Mouse (Mus musculus): Measurements from ENCODE around the gene Srpr. TPM values are rescaled to one million over a fixed set of nuclear protein-coding genes. Genes with fewer than 3 reads are reported as not detected.
A peak's percentile ranks its signal among the peaks of the same experiment; 100 is the strongest.

The Srpr gene
- total and polyA plus RNA-seq, 3 experiments, result 42.9 to 113 (median 63.5) TPM

DNA sequence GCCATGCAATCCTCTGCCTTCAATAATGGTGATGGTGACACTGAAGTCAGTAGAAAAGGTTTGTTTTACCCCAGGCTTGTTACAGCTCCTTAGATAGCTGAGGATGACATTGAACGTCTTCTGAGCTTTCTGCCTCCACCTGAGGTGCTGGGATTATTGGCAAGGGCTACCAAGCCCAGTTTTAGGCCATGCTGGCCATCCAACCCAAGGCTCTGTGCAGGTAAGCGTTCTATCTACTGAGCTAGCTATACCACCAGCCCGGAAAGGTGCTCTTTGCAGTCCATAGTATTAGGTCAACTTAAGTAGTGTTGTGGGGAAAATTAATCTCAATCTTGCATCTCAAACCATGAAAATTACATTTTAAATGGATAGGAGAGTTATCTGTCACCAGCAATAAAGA, 2.4 kb upstream of the Srpr start:
- DNase-seq (ENCODE audit: low read depth, low spot score), result no peak
- no peak overlapping the region for H3K9ac ChIP-seq (ENCODE audit: control insufficient read depth, low read depth, low read length, poor library complexity, severe bottlenecking)
- H3K79me2 ChIP-seq (ENCODE audit: control insufficient read depth, insufficient read depth, low read length, poor library complexity), result peaks cover 1% of the 10 kb centered on the region; the same call in 1 of the 2 replicates
- TF ChIP-seq POLR2A (IDR thresholded peaks at IDR 0.05; ENCODE audit: control insufficient read depth in 1 of 2, insufficient read depth in 1 of 2, low read depth in 1 of 2, low read length in 2 of 2, poor library complexity in 1 of 2), result no peak
- TF ChIP-seq MYB (IDR thresholded peaks at IDR 0.05; ENCODE audit: low read depth, low read length), result no peak
- TF ChIP-seq ELF1 (IDR thresholded peaks at IDR 0.05; ENCODE audit: low read depth, low read length), result no peak
- TF ChIP-seq CTCF (IDR thresholded peaks at IDR 0.05 in 2 of 3, conservative IDR thresholded peaks at IDR 0.05 in 1 of 3; ENCODE audit: control insufficient read depth in 1 of 3, insufficient read depth in 1 of 3, low read depth in 2 of 3, low read length in 3 of 3, poor library complexity in 1 of 3, severe bottlenecking in 1 of 3), result no peak
- no peak for TF ChIP-seq MAZ (IDR thresholded peaks at IDR 0.05; ENCODE audit: low read depth, low read length)
- TF ChIP-seq SIN3A (IDR thresholded peaks at IDR 0.05; ENCODE audit: low read length), result no peak
- no peak for TF ChIP-seq TBP (IDR thresholded peaks at IDR 0.05; ENCODE audit: low read depth, low read length)
- H3K4me1 ChIP-seq (ENCODE audit: control insufficient read depth in 1 of 2, insufficient read depth in 2 of 2, low read length in 2 of 2), result peaks cover 0 to 5% of the 10 kb centered on the region in 2 experiments; a peak in 1 of 4 replicates
- H3K27me3 ChIP-seq (ENCODE audit: control insufficient read depth in 1 of 2, insufficient read depth in 2 of 2, low read length in 2 of 2), result no peaks in the 10 kb centered on the region
- peaks cover 0 to 8% of the 10 kb centered on the region in 2 experiments; a peak in 2 of 4 replicates for H3K36me3 ChIP-seq (ENCODE audit: control insufficient read depth in 1 of 2, insufficient read depth in 2 of 2, low read length in 2 of 2)
- no peak overlapping the region for H3K4me3 ChIP-seq (ENCODE audit: control insufficient read depth in 1 of 2, insufficient read depth in 1 of 2, low read depth in 2 of 2, low read length in 2 of 2)
- H3K27ac ChIP-seq (ENCODE audit: control insufficient read depth, low read depth, low read length), result no peak overlapping the region
- no peaks in the 10 kb centered on the region for H3K9me3 ChIP-seq (replicated peaks; ENCODE audit: insufficient read depth, low read length)

DNA sequence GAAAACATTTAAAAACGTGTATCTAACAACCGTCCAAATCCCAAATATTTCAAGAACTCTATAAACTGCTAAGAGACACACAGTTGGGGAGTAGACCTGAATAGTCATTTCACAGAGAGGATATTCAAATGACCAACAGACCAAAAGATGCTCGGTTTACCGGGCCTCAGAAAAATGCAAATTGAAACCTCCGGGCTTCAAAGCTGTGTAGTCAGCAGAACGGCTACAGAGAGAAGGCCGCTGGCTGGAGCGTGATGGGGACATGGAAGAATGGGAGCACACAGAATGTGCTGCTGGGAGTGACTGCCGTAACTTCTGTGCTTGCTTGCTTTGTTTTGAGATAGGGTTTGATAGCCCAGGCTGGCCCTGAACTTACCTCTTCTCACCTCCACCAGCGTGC, 1.6 kb upstream of the Srpr start:
- H3K4me1 ChIP-seq (ENCODE audit: control insufficient read depth in 1 of 2, insufficient read depth in 2 of 2, low read length in 2 of 2), result peaks cover 5 to 8% of the 10 kb centered on the region in 2 experiments
- no peaks in the 10 kb centered on the region for H3K27me3 ChIP-seq (ENCODE audit: control insufficient read depth in 1 of 2, insufficient read depth in 2 of 2, low read length in 2 of 2)
- H3K4me3 ChIP-seq (ENCODE audit: control insufficient read depth in 1 of 2, insufficient read depth in 1 of 2, low read depth in 2 of 2, low read length in 2 of 2), result no peak overlapping the region
- TF ChIP-seq BHLHE40 (IDR thresholded peaks at IDR 0.05; ENCODE audit: borderline replicate concordance, low read depth, low read length) (no peak), MXI1 (IDR thresholded peaks at IDR 0.05; ENCODE audit: low read depth, low read length) (no peak), MYC (IDR thresholded peaks at IDR 0.05; ENCODE audit: low read depth, low read length) (no peak), JUND (IDR thresholded peaks at IDR 0.05; ENCODE audit: low read depth, low read length) (no peak), MAZ (IDR thresholded peaks at IDR 0.05; ENCODE audit: low read depth, low read length) (no peak), ZMIZ1 (IDR thresholded peaks at IDR 0.05; ENCODE audit: low read depth, low read length) (no peak)
- H3K9me3 ChIP-seq (replicated peaks; ENCODE audit: insufficient read depth, low read length), result no peaks in the 10 kb centered on the region
- peaks cover 0 to 11% of the 10 kb centered on the region in 2 experiments; a peak in 2 of 4 replicates for H3K36me3 ChIP-seq (ENCODE audit: control insufficient read depth in 1 of 2, insufficient read depth in 2 of 2, low read length in 2 of 2)
- no peak overlapping the region for H3K9ac ChIP-seq (ENCODE audit: control insufficient read depth, low read depth, low read length, poor library complexity, severe bottlenecking)
- DNase-seq (ENCODE audit: low read depth, low spot score), result no peak
- H3K27ac ChIP-seq (ENCODE audit: control insufficient read depth, low read depth, low read length), result no peak overlapping the region
- H3K79me2 ChIP-seq (ENCODE audit: control insufficient read depth, insufficient read depth, low read length, poor library complexity), result peaks cover 1% of the 10 kb centered on the region; the same call in 1 of the 2 replicates

DNA sequence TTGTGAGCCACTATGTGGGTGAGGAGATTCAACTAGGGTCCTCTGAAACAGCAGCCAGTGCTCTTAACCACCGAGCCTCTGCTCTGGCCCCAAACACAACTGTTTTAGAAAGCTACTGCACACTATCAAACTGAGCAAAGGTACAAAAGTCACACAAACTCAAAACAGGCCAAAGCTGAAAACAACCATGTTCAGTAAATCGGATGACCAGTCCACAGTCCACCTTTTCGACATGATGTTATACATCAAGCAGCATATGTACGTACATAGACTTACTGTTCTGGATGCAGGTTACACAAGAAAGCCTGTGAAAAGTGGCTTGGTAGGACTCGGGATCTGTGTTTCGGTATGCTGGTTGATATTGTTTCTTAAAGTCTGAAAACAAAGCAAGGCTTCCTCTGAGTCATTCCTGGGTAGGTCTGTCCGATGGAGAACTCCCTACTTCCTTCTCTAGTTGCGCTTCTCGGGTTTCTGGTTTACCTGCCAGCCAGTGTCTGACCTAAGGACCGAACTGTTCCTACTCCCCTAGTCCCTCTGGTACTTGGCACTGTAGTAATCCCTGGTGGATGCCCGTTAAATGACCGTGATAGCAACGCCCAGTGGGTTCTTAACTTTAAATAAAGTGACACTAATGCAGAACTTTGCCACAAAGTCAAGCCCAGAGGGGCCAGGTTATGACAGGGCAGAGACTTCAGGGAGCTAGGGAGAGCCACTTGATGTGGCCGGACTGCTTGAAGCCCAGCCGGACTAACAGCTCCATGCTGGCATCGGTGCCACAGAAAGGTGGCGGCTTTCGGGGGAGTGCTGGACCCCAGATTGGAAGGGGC, 817 bp upstream of the Srpr start:
- Histone ChIP-seq H3K9me3 (replicated peaks; ENCODE audit: insufficient read depth, low read length) (no peaks in the 10 kb centered on the region), H3K9ac (ENCODE audit: control insufficient read depth, low read depth, low read length, poor library complexity, severe bottlenecking) (peak overlapping the region; percentile 87), H3K4me3 (ENCODE audit: control insufficient read depth in 1 of 2, insufficient read depth in 1 of 2, low read depth in 2 of 2, low read length in 2 of 2) (peak overlapping the region; percentile 88 to 90), H3K27me3 (ENCODE audit: control insufficient read depth in 1 of 2, insufficient read depth in 2 of 2, low read length in 2 of 2) (no peaks in the 10 kb centered on the region), H3K4me1 (ENCODE audit: control insufficient read depth in 1 of 2, insufficient read depth in 2 of 2, low read length in 2 of 2) (peaks cover 10 to 11% of the 10 kb centered on the region in 2 experiments), H3K27ac (ENCODE audit: control insufficient read depth, low read depth, low read length) (peak overlapping the region; percentile 27; the same call in 1 of the 2 replicates), H3K36me3 (ENCODE audit: control insufficient read depth in 1 of 2, insufficient read depth in 2 of 2, low read length in 2 of 2) (peaks cover 0 to 19% of the 10 kb centered on the region in 2 experiments; a peak in 2 of 4 replicates), H3K79me2 (ENCODE audit: control insufficient read depth, insufficient read depth, low read length, poor library complexity) (peaks cover 1% of the 10 kb centered on the region; the same call in 1 of the 2 replicates)
- TF ChIP-seq POLR2AphosphoS5 (IDR thresholded peaks at IDR 0.05; ENCODE audit: borderline replicate concordance, low read depth, low read length), result no peak
- TF ChIP-seq EP300 (IDR thresholded peaks at IDR 0.05; ENCODE audit: low read depth in 1 of 2, low read length in 2 of 2), result peak in 1 of 2 experiments; percentile 12; a peak in 1 of 4 replicates
- TF ChIP-seq TBP (IDR thresholded peaks at IDR 0.05; ENCODE audit: low read depth, low read length), result no peak
- TF ChIP-seq MAZ (IDR thresholded peaks at IDR 0.05; ENCODE audit: low read depth, low read length), result no peak
- TF ChIP-seq ELF1 (IDR thresholded peaks at IDR 0.05; ENCODE audit: low read depth, low read length), result no peak
- DNase-seq (ENCODE audit: low read depth, low spot score), result peak; percentile 44

All from MEL (cell line).